Mouse (Mus musculus) C3H10T1/2 (cell line): Measurements from ENCODE around the gene Sdcbp2. TPM values are rescaled to one million over a fixed set of nuclear protein-coding genes. Genes with fewer than 3 reads are reported as not detected.

ENCODE experiments used
- polyA plus RNA-seq, 2 experiments: library from polyadenylated mRNA; unstranded; fragments of >200 nt; fragmentation: generic; extraction: Trizol; gene quantifications; one replicate each; pipeline ENCODE4 v1.2.1; 2012; ENCODE audit warnings: missing spikeins in 2 of 2

Gene Sdcbp2
- polyA plus RNA-seq = under 1 TPM; 0.46 to 0.69 TPM

GRCm38 (mm10) chr2:151571873-151572700 is at the start of gene Sdcbp2:
Gene Sdcbp2, plus strand, starts transcription at chr2:151572622.

GRCm38 (mm10) chr2:151542323-151543062 is 29.9 kb upstream of the Sdcbp2 start, which contains the start of gene Fkbp1a:
Gene Fkbp1a, plus strand, starts transcription at chr2:151542483.

GRCm38 (mm10) chr2:151632159-151632814 is 59.9 kb downstream of the Sdcbp2 start, which contains the start of gene Snph:
Gene Snph, minus strand, starts transcription at chr2:151632593.

Other genes starting within 250 kb of the Sdcbp2 start
- not detected for gene 4921509C19Rik, start 96.5 kb upstream of the Sdcbp2 start, polyA plus RNA-seq
- 100 to 1,000 TPM in 1 of 2 experiments, 10 to 100 TPM in 1; 80.4 to 136 TPM for gene Nsfl1c, start 78.4 kb upstream of the Sdcbp2 start, polyA plus RNA-seq
- 100 to 1,000 TPM; 227 to 341 TPM for gene Fkbp1a, start 30.1 kb upstream of the Sdcbp2 start, polyA plus RNA-seq
- not detected for gene Snph, start 60.0 kb downstream of the Sdcbp2 start, polyA plus RNA-seq
- gene Rad21l, start 95.9 kb downstream of the Sdcbp2 start, polyA plus RNA-seq = not detected
- gene Tmem74b, start 129.4 kb downstream of the Sdcbp2 start, polyA plus RNA-seq = not detected
- gene Psmf1, start 171.6 kb downstream of the Sdcbp2 start, polyA plus RNA-seq = 10 to 100 TPM; 30.1 to 30.6 TPM